Mouse (Mus musculus) c-Kit-positive CD71-positive TER-119-positive erythroid progenitor cells, embryonic 14.5 days (primary cell): ENCODE results near the gene Rpe.
A peak's percentile ranks its signal among the peaks of the same experiment; 100 is the strongest.
"Not testable (repeated sequence)": the region's sequence is repeated elsewhere in the genome, so short reads cannot be mapped to it uniquely, and the experiment has no call there.

Source experiments
- DNase-seq: peaks from one replicate; pipeline ENCODE4 v3.0.0-alpha.2; 2013; ENCODE audit warnings: low spot score

Rpe gene

GRCm38 (mm10) chr1:66700693-66701575 lies at the start of gene Rpe:
Gene Rpe, plus strand, starts transcription at chr1:66700831.
- peak; percentile 89 for DNase-seq

DNA sequence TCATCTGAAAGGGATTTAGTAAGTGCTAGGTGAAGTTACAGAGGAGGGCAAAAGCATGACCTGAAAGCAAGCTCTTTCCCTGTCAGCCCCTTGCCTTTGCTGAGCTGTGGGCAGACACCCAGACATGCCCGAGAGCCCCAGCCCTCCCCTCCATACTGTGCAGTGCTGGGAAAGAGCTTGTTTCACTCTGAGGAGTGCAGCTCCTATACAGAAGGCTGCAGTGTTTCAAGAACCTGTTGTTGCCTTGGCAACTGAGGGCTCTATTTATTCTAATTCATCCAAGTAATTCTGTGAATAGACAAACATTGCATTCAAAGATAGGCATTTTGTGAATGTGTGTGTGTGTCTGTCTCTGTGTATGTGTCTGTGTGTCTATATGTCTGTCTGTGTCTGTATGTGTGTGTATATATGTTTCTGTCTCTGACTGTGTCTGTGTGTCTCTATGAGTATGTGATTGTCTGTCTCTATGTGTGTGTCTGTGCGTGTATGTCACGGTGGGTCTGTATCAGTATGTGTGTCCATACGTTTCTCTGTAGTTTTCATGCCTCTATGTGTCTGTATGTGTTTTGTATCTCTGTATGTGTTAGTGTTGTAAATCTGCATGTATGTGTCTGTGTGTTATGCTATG lies 45.4 kb upstream of the Rpe start:
- no peak for DNase-seq

DNA sequence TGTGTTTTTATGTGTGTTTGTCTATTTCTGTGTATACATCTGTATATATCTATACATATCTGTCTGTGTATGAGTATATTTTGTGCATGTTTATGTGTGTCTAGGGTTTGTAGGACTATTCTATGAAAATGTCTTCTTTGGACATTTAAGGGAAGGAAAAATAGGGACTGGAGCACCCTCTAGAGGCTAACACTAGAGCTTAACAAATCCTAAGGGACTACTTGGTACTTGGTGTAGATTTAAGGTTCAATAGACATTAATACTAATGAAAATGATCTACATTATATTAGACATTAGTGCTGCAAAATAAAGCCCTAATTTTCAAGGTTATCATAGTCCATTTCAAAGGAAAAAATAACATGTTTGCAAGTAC lies 44.9 kb upstream of the Rpe start:
- DNase-seq, result peak; percentile 4

DNA sequence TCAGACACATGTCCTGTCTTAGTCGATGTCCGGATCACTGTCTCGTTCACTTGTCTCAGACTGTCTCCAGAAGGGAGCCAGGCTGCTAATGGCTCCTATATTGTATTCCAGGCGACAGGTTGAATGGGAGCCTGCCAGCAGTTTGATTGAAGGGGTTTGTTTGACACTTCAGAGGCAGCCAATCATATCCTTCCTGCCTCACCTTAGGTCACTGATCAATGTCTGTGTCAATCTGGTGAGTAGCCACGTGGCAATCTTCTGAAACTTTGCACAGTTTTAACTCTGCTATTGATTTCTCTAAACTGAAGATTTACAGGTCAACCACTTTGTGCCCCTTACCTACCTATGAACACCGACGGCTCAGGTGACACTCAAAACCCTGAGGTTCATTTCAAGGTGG lies 29.2 kb upstream of the Rpe start:
- DNase-seq, result no peak

GRCm38 (mm10) chr1:66672812-66673211 lies 27.8 kb upstream of the Rpe start:
- DNase-seq, result no peak

- no peak for DNase-seq
These were observed 22.7 kb upstream of the Rpe start for GRCm38 (mm10) chr1:66677928-66678327.

DNA sequence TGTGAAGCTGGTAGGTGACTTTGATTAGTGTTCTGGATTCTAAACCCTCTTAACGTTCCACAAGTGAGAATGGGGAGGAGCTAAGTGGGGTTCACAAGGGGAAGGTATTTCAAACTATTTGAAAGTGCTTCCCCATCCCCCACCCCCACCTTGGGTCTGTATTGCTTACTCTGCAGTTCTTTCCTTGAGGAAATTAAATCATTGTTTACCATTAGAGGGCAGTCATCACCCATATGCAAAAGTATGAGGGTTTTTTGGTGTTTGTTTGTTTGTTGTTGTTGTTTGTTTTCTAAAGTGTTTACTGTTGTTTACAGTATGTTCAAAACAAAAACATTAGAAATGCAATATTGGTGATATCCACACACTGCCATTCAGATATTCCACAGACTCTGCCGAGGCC lies 22.0 kb upstream of the Rpe start:
- no peak for DNase-seq

DNA sequence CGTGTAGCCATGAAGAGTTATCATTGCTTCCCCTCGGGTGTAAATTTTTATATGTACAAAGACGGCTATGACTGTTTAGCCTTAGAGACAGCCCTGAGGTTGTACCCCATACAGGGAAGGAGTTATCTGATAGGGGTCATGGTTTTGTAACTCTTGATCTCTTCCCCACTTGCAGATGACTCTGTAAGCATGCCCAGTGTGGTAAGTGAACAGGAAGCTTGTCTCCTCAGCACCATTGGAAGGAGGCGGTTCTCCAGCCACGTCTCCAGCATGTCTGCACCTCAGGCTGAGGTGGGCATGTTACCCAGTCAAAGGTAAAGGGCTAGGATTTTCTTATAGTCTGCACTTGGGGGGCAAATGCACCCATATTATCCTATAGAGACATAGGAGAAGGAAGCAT lies 17.7 kb upstream of the Rpe start:
- DNase-seq, result no peak

DNA sequence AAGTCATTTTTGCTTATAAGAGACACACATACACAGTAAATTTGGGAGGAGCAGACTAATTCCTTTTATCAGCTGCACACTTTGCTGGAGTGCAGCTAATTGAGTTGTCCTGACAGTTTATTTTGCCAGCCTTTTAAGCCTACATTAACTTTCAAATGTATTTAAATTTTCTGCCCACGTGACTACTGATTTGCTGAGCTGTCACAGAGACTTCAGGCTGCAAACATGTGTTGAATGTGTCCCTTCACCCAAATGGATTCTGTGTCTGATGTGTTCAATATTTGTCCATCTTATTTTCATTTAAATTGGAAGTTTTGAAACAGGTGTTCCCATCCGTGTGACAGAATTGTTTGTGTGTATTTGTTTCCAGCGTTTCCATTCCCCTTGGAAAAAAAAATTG lies 8.9 kb upstream of the Rpe start:
- no peak for DNase-seq

DNA sequence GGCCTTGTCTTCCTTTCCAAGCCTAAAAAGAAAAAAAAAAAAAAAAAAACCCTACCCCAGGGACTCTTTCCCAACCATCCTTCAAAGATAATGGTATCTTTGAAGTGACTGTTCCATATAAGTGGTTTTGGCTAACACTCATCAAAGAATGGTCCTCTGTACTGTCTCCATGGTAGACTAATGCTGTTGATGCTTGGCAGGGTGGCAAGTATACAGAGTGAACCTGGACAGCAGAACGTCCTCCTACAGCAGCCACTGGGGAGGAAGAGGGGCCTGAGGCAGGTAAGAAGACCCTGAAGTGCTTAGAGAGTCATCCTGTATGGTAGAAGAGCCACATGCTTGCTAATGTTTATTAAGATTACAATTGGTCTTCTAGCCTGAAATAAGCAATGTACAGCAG lies 8.3 kb upstream of the Rpe start:
- no peak for DNase-seq

DNA sequence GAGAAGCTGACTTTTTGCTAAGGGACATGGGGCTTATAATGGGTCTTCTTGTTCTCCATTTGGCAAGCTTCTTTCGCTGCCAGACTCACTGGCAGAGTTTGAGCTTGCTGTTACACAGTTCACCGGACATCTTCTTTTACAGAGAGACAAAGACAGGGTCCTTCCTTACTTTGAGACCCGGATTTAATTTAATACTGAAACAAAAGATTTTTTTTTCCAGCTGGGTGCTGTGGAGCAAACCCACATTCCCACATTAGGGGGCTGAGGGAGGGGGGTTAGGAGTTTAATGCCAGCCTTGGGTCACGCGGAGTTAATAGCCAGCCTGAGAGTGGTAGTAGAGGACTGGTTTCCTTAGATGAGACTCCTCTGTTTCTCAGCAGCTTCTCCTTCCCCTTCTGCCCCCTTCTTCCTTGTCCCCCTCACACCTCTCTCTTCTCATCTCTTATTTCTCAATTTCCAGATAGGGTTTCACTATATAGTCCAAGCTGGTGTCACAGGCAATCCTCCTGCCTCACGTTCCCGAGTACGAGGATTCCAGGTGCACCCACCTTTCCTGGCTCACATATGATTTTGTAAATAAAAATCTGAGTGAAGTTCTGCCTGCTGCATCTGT lies 7.7 kb upstream of the Rpe start:
- no peak for DNase-seq

DNA sequence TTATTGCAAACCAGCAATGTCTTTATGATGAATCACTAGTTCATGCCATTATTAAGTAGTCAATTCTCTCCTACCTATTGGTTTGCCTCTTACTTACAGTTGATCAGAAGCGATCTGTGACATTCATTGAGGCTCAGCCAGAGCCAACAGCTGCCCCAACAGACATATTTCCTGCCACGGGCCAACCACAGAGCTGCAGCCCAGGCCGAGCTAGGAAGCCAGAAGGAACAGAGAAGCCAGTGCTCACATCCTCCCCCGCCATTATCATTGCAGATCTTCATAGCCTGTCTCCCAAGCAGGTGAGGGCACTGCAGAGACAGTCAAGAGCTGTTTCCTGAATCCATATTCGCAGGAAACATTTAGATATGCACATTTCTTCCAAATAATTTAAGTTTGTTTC lies 6.4 kb upstream of the Rpe start:
- no peak for DNase-seq

GRCm38 (mm10) chr1:66695296-66695695 lies 5.3 kb upstream of the Rpe start:
- no peak for DNase-seq

GRCm38 (mm10) chr1:66699630-66700029 lies 1.0 kb upstream of the Rpe start:
- DNase-seq, result not testable (repeated sequence)

GRCm38 (mm10) chr1:66700149-66700692 lies 410 bp upstream of the Rpe start:
- no peak for DNase-seq

- no peak for DNase-seq
These were observed 927 bp downstream of the Rpe start for GRCm38 (mm10) chr1:66701576-66701940.

GRCm38 (mm10) chr1:66702623-66703345 lies 2.2 kb downstream of the Rpe start:
- DNase-seq, result no peak

- no peak for DNase-seq
These were observed 3.9 kb downstream of the Rpe start for GRCm38 (mm10) chr1:66704523-66704922.

- DNase-seq, result no peak
These were observed 12.2 kb downstream of the Rpe start for GRCm38 (mm10) chr1:66712859-66713258.

- no peak for DNase-seq
These were observed 29.9 kb downstream of the Rpe start for GRCm38 (mm10) chr1:66730581-66730980.

GRCm38 (mm10) chr1:66768764-66769163 lies 68.1 kb downstream of the Rpe start:
- DNase-seq, result no peak
